Mouse (Mus musculus): ENCODE measurements around the gene Dynlrb1.

Gene Dynlrb1

GRCm38 (mm10) chr2:155283793-155284192 lies 47.5 kb downstream of the Dynlrb1 start:
- DNase-seq (ENCODE audit: low spot score): no peak

GRCm38 (mm10) chr2:155284647-155285046 lies 48.3 kb downstream of the Dynlrb1 start:
- no peak for DNase-seq (ENCODE audit: low spot score)

- no peak for DNase-seq (ENCODE audit: low spot score)
Observed at GRCm38 (mm10) chr2:155285744-155286143, 49.4 kb downstream of the Dynlrb1 start.

- DNase-seq (ENCODE audit: low spot score): no peak
Observed at GRCm38 (mm10) chr2:155287456-155288250, 51.3 kb downstream of the Dynlrb1 start.

GRCm38 (mm10) chr2:155290066-155290465 lies 53.7 kb downstream of the Dynlrb1 start:
- no peak for DNase-seq (ENCODE audit: low spot score)

GRCm38 (mm10) chr2:155293382-155293781 lies 57.0 kb downstream of the Dynlrb1 start:
- no peak for DNase-seq (ENCODE audit: low spot score)

GRCm38 (mm10) chr2:155293946-155294345 lies 57.6 kb downstream of the Dynlrb1 start:
- no peak for DNase-seq (ENCODE audit: low spot score)

- DNase-seq (ENCODE audit: low spot score): no peak
Observed at GRCm38 (mm10) chr2:155295453-155295852, 59.1 kb downstream of the Dynlrb1 start.

GRCm38 (mm10) chr2:155299563-155299962 lies 63.2 kb downstream of the Dynlrb1 start:
- DNase-seq (ENCODE audit: low spot score): no peak
